Mouse (Mus musculus) embryonic fibroblast, embryonic 13.5 days (primary cell): ENCODE results near the gene Nfe2l1. TPM values are rescaled to one million over a fixed set of nuclear protein-coding genes. Genes with fewer than 3 reads are reported as not detected.

ENCODE experiments used
- H3K27ac ChIP-seq: 2 replicates; pipeline ENCODE4 v1.5.1; 2012; ENCODE audit warnings: low read length, control low read depth, inconsistent platforms; ENCODE audit not compliant: insufficient read depth
- H3K4me1 ChIP-seq: 2 replicates; pipeline ENCODE4 v1.6.1; 2011; ENCODE audit warnings: low read length; ENCODE audit not compliant: control insufficient read depth, insufficient read depth
- H3K4me3 ChIP-seq: 2 replicates; pipeline ENCODE4 v1.5.1; 2011; ENCODE audit warnings: mild to moderate bottlenecking, control low read depth, low read length; ENCODE audit not compliant: insufficient read depth
- CTCF ChIP-seq: IDR thresholded peaks from 2 replicates; pipeline ENCODE4 v1.5.1; 2011; ENCODE audit warnings: mild to moderate bottlenecking, control low read depth, low read length, moderate library complexity, borderline replicate concordance; ENCODE audit not compliant: insufficient read depth
- POLR2A ChIP-seq: IDR thresholded peaks from 2 replicates; pipeline ENCODE4 v1.6.1; 2011; ENCODE audit warnings: low read depth, mild to moderate bottlenecking, control low read depth, low read length, moderate library complexity
- polyA plus RNA-seq: library from polyadenylated mRNA; stranded (reverse); fragments of >200 nt; gene quantifications from 2 replicates; pipeline ENCODE4 v1.2.4, GENCODE M21; 2011; ENCODE audit warnings: low read depth; ENCODE audit not compliant: missing spikeins, insufficient read length

The Nfe2l1 gene
- polyA plus RNA-seq, 1 experiment: 370 TPM

GRCm38 (mm10) chr11:96774536-96774935, 55.2 kb downstream of the Nfe2l1 start:
- H3K4me1 ChIP-seq: peaks cover 7% of the 10 kb centered on the region; the same call in 1 of the 2 replicates
- TF ChIP-seq POLR2A: no peak
- TF ChIP-seq CTCF: no peak
- H3K4me3 ChIP-seq: no peak overlapping the region
- H3K27ac ChIP-seq: no peak overlapping the region

- no peak overlapping the region for H3K27ac ChIP-seq
- no peak overlapping the region for H3K4me3 ChIP-seq
- TF ChIP-seq CTCF: no peak
- no peak for TF ChIP-seq POLR2A
- peaks cover 7% of the 10 kb centered on the region; the same call in 1 of the 2 replicates for H3K4me1 ChIP-seq
These were observed 57.4 kb downstream of the Nfe2l1 start for GRCm38 (mm10) chr11:96772413-96772812.

GRCm38 (mm10) chr11:96771274-96771975, 58.3 kb downstream of the Nfe2l1 start:
- Histone ChIP-seq H3K27ac (no peak overlapping the region), H3K4me3 (no peak overlapping the region), H3K4me1 (peaks cover 12% of the 10 kb centered on the region)
- TF ChIP-seq CTCF: no peak
- no peak for TF ChIP-seq POLR2A

- Histone ChIP-seq H3K4me3 (no peak overlapping the region), H3K4me1 (peaks cover 13% of the 10 kb centered on the region), H3K27ac (no peak overlapping the region)
- no peak for TF ChIP-seq POLR2A
- no peak for TF ChIP-seq CTCF
These were observed 61.5 kb downstream of the Nfe2l1 start for GRCm38 (mm10) chr11:96768240-96768639.

Other genes with a start within 250 kb of the Nfe2l1 start
- gene Snx11, start 52.4 kb downstream of the Nfe2l1 start, polyA plus RNA-seq: 31.1 and 32.5 TPM in 2 replicates
- 61.1 and 90.9 TPM in 2 replicates for gene Cbx1, start 40.8 kb downstream of the Nfe2l1 start, polyA plus RNA-seq
- gene Copz2, start 19.9 kb upstream of the Nfe2l1 start, polyA plus RNA-seq: 172 and 187 TPM in 2 replicates
- 47.6 and 55.7 TPM in 2 replicates for gene Cdk5rap3, start 86.5 kb upstream of the Nfe2l1 start, polyA plus RNA-seq
- gene Prr15l, start 98.1 kb upstream of the Nfe2l1 start, polyA plus RNA-seq: not detected in 2 replicates
- gene Pnpo, start 114.0 kb upstream of the Nfe2l1 start, polyA plus RNA-seq: 6.8 and 8.3 TPM in 2 replicates
- 11.9 and 12.3 TPM in 2 replicates for gene Sp2, start 153.0 kb upstream of the Nfe2l1 start, polyA plus RNA-seq
- gene Sp6, start 183.4 kb upstream of the Nfe2l1 start, polyA plus RNA-seq: 0.33 and 0.35 TPM in 2 replicates
- 6.9 and 9.7 TPM in 2 replicates for gene Scrn2, start 200.0 kb upstream of the Nfe2l1 start, polyA plus RNA-seq
- 0.65 and 0.87 TPM in 2 replicates for gene Lrrc46, start 211.4 kb upstream of the Nfe2l1 start, polyA plus RNA-seq
- gene Mrpl10, start 211.6 kb upstream of the Nfe2l1 start, polyA plus RNA-seq: 62.8 and 64.8 TPM in 2 replicates
- 7.3 and 9.7 TPM in 2 replicates for gene Osbpl7, start 220.7 kb upstream of the Nfe2l1 start, polyA plus RNA-seq